Mouse (Mus musculus): ENCODE measurements at regions not wholly inside any gene's neighbourhood (a gene's known extent, or its start where the extent isn't known, plus 50 kb on each side); places are given as distances from the start of the nearest gene placed in this dataset.
A peak's percentile ranks its signal among the peaks of the same experiment; 100 is the strongest.

GRCm38 (mm10) chr11:29040817-29041216 lies 89.7 kb upstream of the Pnpt1 start:
- TF ChIP-seq CTCF (IDR thresholded peaks at IDR 0.05; ENCODE audit: low read depth) (peak; percentile 71), EP300 (optimal IDR thresholded peaks at IDR 0.05) (no peak)

Data from stomach, postnatal 0 days (tissue).